Mouse (Mus musculus): ENCODE measurements around the gene Phb. TPM values are rescaled to one million over a fixed set of nuclear protein-coding genes. Genes with fewer than 3 reads are reported as not detected.

Gene Phb
- total and polyA plus RNA-seq, 2 experiments from 2014 or later, result 432 to 446 TPM

DNA sequence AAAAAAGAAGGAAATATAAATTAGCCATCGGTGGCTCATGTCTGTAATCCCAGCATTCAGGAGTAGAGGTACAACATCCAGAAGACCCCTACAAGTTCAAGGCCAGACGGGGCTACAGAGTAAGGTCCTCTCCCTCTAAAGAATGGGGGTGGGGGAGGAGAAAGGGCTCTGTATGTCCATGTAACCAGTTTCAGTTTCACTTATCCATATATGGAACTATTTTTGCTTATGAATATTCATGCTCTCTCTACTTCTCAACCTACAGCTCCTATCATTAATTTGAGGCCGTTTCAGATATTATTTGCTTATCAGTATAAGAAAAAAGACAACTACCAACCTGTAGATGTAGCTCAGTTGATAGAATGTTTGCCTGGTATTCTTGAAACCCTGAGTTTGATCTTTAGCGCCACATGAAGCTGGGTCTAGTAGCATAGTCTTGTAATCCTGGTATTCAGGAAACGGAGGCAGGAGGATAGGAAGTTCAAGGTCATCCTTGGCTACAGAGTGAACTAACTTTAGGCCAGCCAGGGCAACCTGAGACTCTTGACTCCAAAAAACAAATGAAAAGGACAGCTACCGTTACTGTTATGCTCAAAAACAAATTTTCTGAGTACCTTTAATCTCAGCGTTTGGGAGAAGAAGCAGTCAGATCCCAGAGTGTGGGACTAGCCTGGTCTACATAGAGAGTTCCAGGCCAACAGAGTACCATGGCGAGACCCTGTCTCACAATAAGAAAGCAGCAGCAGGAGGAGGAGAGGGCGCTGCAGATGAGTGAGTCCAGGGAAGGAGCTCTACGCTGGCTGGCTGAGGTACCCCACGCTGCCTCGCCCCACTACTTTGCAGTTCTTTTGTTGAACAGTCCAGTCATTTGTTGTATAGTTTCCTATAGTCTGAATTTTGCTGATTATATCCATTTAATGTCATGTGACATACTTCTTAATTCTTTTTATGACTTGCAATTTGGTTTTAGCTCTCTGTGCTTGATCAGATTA, 62.5 kb downstream of the Phb start:
- no peak overlapping the region for H3K4me3 ChIP-seq (ENCODE audit: low read depth, low read length)

More for the DNA sequence above, 62.5 kb downstream of the Phb start:
- Histone ChIP-seq H3K27me3 (ENCODE audit: control insufficient read depth, insufficient read depth, low read length) (no peaks in the 10 kb centered on the region), H3K4me1 (ENCODE audit: control insufficient read depth, insufficient read depth) (no peaks in the 10 kb centered on the region), H3K9ac (replicated peaks; ENCODE audit: low read depth, low read length) (no peak overlapping the region), H3K27ac (ENCODE audit: low read depth) (no peak overlapping the region), H3K9me3 (replicated peaks; ENCODE audit: control insufficient read depth, low read length) (no peaks in the 10 kb centered on the region), H3K36me3 (replicated peaks; ENCODE audit: control insufficient read depth, insufficient read depth, low read length) (no peaks in the 10 kb centered on the region), H3K4me2 (ENCODE audit: low read depth, low read length) (peak overlapping the region; percentile 31; the same call in 1 of the 2 replicates)
- TF ChIP-seq CTCF (IDR thresholded peaks at IDR 0.05; ENCODE audit: low read depth) (no peak), EP300 (IDR thresholded peaks at IDR 0.05; ENCODE audit: low read depth) (no peak)
- DNase-seq (ENCODE audit: low spot score), result no peak
- ATAC-seq (ENCODE audit: insufficient read depth, low read depth), result no peak
- 80% methylated on average over 12 of the region's 12 CpGs for WGBS

Other genes with a start within 250 kb of the Phb start
- not detected in 2 replicates for gene Nxph3, start 152.4 kb upstream of the Phb start, total RNA-seq (2014; rRNA removed; ENCODE audit: low replicate concordance)
- 0.08 and 0.14 TPM in 2 replicates for gene Nxph3, start 152.4 kb upstream of the Phb start, polyA plus RNA-seq (2015; fragmentation: Nextera tagmentation; extraction: Ambion mirVana)
- 1.1 and 2.0 TPM in 2 replicates for gene Ngfr, start 79.2 kb upstream of the Phb start, total RNA-seq (2014; rRNA removed; ENCODE audit: low replicate concordance)
- gene Ngfr, start 79.2 kb upstream of the Phb start, polyA plus RNA-seq (2015; fragmentation: Nextera tagmentation; extraction: Ambion mirVana), result 1.5 and 1.7 TPM in 2 replicates
- gene Zfp652, start 45.7 kb downstream of the Phb start, total RNA-seq (2014; rRNA removed; ENCODE audit: low replicate concordance), result 13.6 and 20.7 TPM in 2 replicates
- gene Zfp652, start 45.7 kb downstream of the Phb start, polyA plus RNA-seq (2015; fragmentation: Nextera tagmentation; extraction: Ambion mirVana), result 8.9 and 9.9 TPM in 2 replicates
- gene B130006D01Rik, start 56.6 kb downstream of the Phb start, total RNA-seq (2014; rRNA removed; ENCODE audit: low replicate concordance), result 0.57 TPM in 1 of 2 replicates, not detected in the other
- 0.23 and 0.45 TPM in 2 replicates for gene B130006D01Rik, start 56.6 kb downstream of the Phb start, polyA plus RNA-seq (2015; fragmentation: Nextera tagmentation; extraction: Ambion mirVana)
- 45.0 and 46.6 TPM in 2 replicates for gene Phospho1, start 157.5 kb downstream of the Phb start, total RNA-seq (2014; rRNA removed; ENCODE audit: low replicate concordance)
- gene Phospho1, start 157.5 kb downstream of the Phb start, polyA plus RNA-seq (2015; fragmentation: Nextera tagmentation; extraction: Ambion mirVana), result 6.7 and 7.9 TPM in 2 replicates
- 0.66 and 26.8 TPM in 2 replicates for gene Gngt2, start 170.3 kb downstream of the Phb start, total RNA-seq (2014; rRNA removed; ENCODE audit: low replicate concordance)
- gene Gngt2, start 170.3 kb downstream of the Phb start, polyA plus RNA-seq (2015; fragmentation: Nextera tagmentation; extraction: Ambion mirVana), result 38.7 and 40.1 TPM in 2 replicates
- gene Abi3, start 175.5 kb downstream of the Phb start, total RNA-seq (2014; rRNA removed; ENCODE audit: low replicate concordance), result 11.4 and 13.4 TPM in 2 replicates
- 13.3 and 14.3 TPM in 2 replicates for gene Abi3, start 175.5 kb downstream of the Phb start, polyA plus RNA-seq (2015; fragmentation: Nextera tagmentation; extraction: Ambion mirVana)
- gene B4galnt2, start 247.9 kb downstream of the Phb start, total RNA-seq (2014; rRNA removed; ENCODE audit: low replicate concordance), result not detected in 2 replicates
- 0.07 TPM in 1 of 2 replicates, not detected in the other for gene B4galnt2, start 247.9 kb downstream of the Phb start, polyA plus RNA-seq (2015; fragmentation: Nextera tagmentation; extraction: Ambion mirVana)